Mouse (Mus musculus) liver, postnatal 0 days (tissue): Measurements from ENCODE around the gene Igfbpl1. TPM values are rescaled to one million over a fixed set of nuclear protein-coding genes. Genes with fewer than 3 reads are reported as not detected.

Source experiments
- ATAC-seq: fragments of 200-750 bp; cut with Nextera tagmentation; 2 replicates; pipeline ENCODE4 v1.8.0; 2017; ENCODE audit warnings: mild to moderate bottlenecking, moderate library complexity
- DNase-seq: peaks from one replicate; pipeline ENCODE4 v3.0.0-alpha.2; 2016
- H3K27ac ChIP-seq: fragments of 300-500 bp; sonication (generic); 2 replicates; pipeline ENCODE4 v1.5.1; 2014; ENCODE audit warnings: antibody characterized with exemption, moderate library complexity, mild to moderate bottlenecking, low read depth
- H3K27me3 ChIP-seq: fragments of 300-500 bp; sonication (generic); 2 replicates; pipeline ENCODE4 v1.6.1; 2014; ENCODE audit warnings: low read length, control low read depth, mixed read lengths; ENCODE audit not compliant: insufficient read depth
- H3K36me3 ChIP-seq: fragments of 300-500 bp; sonication (generic); replicated peaks from 2 replicates; pipeline ENCODE4 v1.6.1; 2014; ENCODE audit warnings: mild to moderate bottlenecking, control low read depth, low read length, moderate library complexity, mixed read lengths; ENCODE audit not compliant: insufficient read depth
- H3K4me1 ChIP-seq: fragments of 300-500 bp; sonication (generic); 2 replicates; pipeline ENCODE4 v1.6.1; 2014; ENCODE audit warnings: antibody characterized with exemption, mild to moderate bottlenecking, control low read depth; ENCODE audit not compliant: insufficient read depth
- H3K4me2 ChIP-seq: fragments of 300-500 bp; sonication (generic); 2 replicates; pipeline ENCODE4 v1.6.1; 2014; ENCODE audit warnings: low read depth, mild to moderate bottlenecking, low read length, moderate library complexity, mixed read lengths
- H3K4me3 ChIP-seq: fragments of 300-500 bp; sonication (generic); 2 replicates; pipeline ENCODE4 v1.5.1; 2014; ENCODE audit warnings: low read depth, low read length
- H3K9ac ChIP-seq: fragments of 300-500 bp; sonication (generic); replicated peaks from 2 replicates; pipeline ENCODE4 v1.6.1; 2014; ENCODE audit warnings: mild to moderate bottlenecking, moderate library complexity
- H3K9me3 ChIP-seq: fragments of 300-500 bp; sonication (generic); 2 replicates; pipeline ENCODE4 v1.6.1; 2016; ENCODE audit warnings: mild to moderate bottlenecking, control low read depth, low read length, mixed read lengths
- CTCF ChIP-seq: sonication (generic); IDR thresholded peaks from 2 replicates; pipeline ENCODE4 v1.5.1; 2016; ENCODE audit warnings: antibody characterized with exemption, low read depth
- EP300 ChIP-seq: IDR thresholded peaks from 2 replicates; pipeline ENCODE4 v1.6.1; 2016; ENCODE audit warnings: antibody characterized with exemption, low read depth, mild to moderate bottlenecking
- WGBS: fragments of 180-500 bp; shearing (Covaris S2); extraction: QIAGEN DNeasy Blood & Tissue Kit; methylation state at CpG from one replicate; pipeline ENCODE4 v1.1.7; 2014; ENCODE audit not compliant: insufficient replicate concordance; 5-methylcytosine and 5-hydroxymethylcytosine counted together
- polyA plus RNA-seq: library from polyadenylated mRNA; unstranded; fragments of >200 nt; fragmentation: Nextera tagmentation; extraction: Ambion mirVana; gene quantifications from 2 replicates; pipeline ENCODE4 v1.2.1, GENCODE M21; 2015

The Igfbpl1 gene
- polyA plus RNA-seq, 1 experiment from 2014 or later = not detected

DNA sequence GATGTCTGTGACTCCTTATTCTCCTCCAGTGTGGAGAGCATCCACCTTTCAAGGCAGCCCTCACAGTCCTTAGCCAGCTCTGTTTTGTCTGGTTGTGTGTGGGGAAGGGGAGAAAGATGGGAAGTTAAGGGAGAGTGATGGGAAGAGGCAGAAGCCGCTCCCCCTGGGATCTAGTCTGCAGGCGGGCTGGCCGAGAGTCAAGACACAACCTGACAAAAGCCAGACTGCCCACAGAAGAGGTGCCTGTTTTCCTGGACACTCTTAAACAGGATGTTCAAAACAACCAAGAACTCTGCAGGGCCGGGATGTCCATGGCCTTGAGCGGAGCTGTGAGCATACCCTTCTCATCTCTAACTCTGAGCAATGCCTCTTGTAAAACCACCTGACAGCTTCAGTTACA, 30.0 kb downstream of the Igfbpl1 start:
- no peak for TF ChIP-seq CTCF
- no peak for TF ChIP-seq EP300
- ATAC-seq (no peak), DNase-seq (no peak)
- WGBS = 66% methylated on average over 5 of the region's 5 CpGs
- Histone ChIP-seq H3K9ac (no peak overlapping the region), H3K9me3 (no peaks in the 10 kb centered on the region), H3K36me3 (no peaks in the 10 kb centered on the region), H3K4me1 (peaks cover 9% of the 10 kb centered on the region), H3K4me2 (no peak overlapping the region), H3K27me3 (no peaks in the 10 kb centered on the region), H3K4me3 (no peak overlapping the region), H3K27ac (no peak overlapping the region)

DNA sequence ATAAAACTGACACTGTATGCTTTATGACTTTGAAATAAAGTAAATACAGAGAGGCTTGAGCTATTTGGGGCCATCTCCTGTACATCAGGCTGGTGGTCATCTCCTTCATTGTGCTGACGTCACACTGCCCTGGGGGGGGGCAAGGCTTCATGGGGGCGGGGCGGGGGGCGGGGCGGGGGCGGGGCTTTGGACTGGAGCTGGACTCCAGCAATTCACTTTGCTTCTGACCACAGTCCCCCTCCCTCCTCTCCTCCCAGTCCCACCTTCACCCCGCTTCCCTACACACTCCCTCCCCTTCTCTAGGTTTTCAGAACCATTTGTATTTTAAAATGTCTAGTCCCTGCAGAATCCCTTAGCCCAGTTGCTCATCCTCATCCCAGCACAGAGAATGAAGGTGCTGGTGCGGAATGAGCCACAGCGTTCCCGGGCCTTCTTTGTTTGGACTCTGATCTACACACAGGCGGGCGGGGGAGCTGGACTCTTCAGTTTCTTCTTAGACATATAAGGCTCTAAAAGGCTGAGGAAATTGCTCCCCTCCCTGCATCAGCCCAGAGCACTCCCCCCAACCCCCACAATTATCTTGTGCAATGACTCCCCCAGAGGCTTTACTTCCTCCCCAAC, 31.4 kb downstream of the Igfbpl1 start:
- DNase-seq = peak; percentile 64
- Histone ChIP-seq H3K9me3 (no peaks in the 10 kb centered on the region), H3K4me3 (peak overlapping the region; percentile 36), H3K36me3 (no peaks in the 10 kb centered on the region), H3K4me2 (peak overlapping the region; percentile 70), H3K4me1 (peaks cover 10% of the 10 kb centered on the region), H3K27ac (peak overlapping the region; percentile 69), H3K9ac (no peak overlapping the region), H3K27me3 (no peaks in the 10 kb centered on the region)
- 3% methylated on average over 12 of the region's 12 CpGs for WGBS
- TF ChIP-seq EP300 = no peak
- TF ChIP-seq CTCF = no peak
- ATAC-seq = peak; percentile 43

- DNase-seq = no peak
- Histone ChIP-seq H3K9ac (no peak overlapping the region), H3K9me3 (no peaks in the 10 kb centered on the region), H3K27me3 (no peaks in the 10 kb centered on the region), H3K4me2 (0 out of 2 replicates have a peak overlapping the region, but pooled peaks have one; percentile 18), H3K27ac (peak overlapping the region; percentile 76), H3K36me3 (no peaks in the 10 kb centered on the region), H3K4me3 (no peak overlapping the region), H3K4me1 (peaks cover 33% of the 10 kb centered on the region)
- no peak for TF ChIP-seq CTCF
- no peak for TF ChIP-seq EP300
- ATAC-seq = peak; percentile 16; the same call in 1 of the 2 replicates
- 53% methylated on average over 2 of the region's 2 CpGs for WGBS
These were observed 36.7 kb downstream of the Igfbpl1 start for GRCm38 (mm10) chr4:45790018-45790417.

GRCm38 (mm10) chr4:45789263-45789958, 37.3 kb downstream of the Igfbpl1 start:
- TF ChIP-seq CTCF = no peak
- peak; percentile 81 for TF ChIP-seq EP300
- H3K27me3 ChIP-seq = no peaks in the 10 kb centered on the region
- H3K9me3 ChIP-seq = no peaks in the 10 kb centered on the region
- no peak overlapping the region for H3K9ac ChIP-seq
- no peaks in the 10 kb centered on the region for H3K36me3 ChIP-seq
- 35% methylated on average over 13 of the region's 13 CpGs for WGBS
- 0 out of 2 replicates have a peak overlapping the region, but pooled peaks have one; percentile 18 for H3K4me2 ChIP-seq
- peak overlapping the region; percentile 76 for H3K27ac ChIP-seq
- DNase-seq (peak; percentile 69), ATAC-seq (peak; percentile 89)
- peaks cover 33% of the 10 kb centered on the region for H3K4me1 ChIP-seq
- H3K4me3 ChIP-seq = no peak overlapping the region

- DNase-seq (no peak), ATAC-seq (no peak)
- H3K27ac ChIP-seq = peak overlapping the region; percentile 76
- H3K4me3 ChIP-seq = no peak overlapping the region
- peaks cover 33% of the 10 kb centered on the region for H3K4me1 ChIP-seq
- H3K4me2 ChIP-seq = peak overlapping the region; percentile 1; the same call in 1 of the 2 replicates
- H3K9me3 ChIP-seq = no peaks in the 10 kb centered on the region
- WGBS = 55% methylated on average over 13 of the region's 13 CpGs
- no peak for TF ChIP-seq EP300
- TF ChIP-seq CTCF = no peak
- H3K27me3 ChIP-seq = no peaks in the 10 kb centered on the region
- H3K36me3 ChIP-seq = no peaks in the 10 kb centered on the region
- no peak overlapping the region for H3K9ac ChIP-seq
These were observed 38.2 kb downstream of the Igfbpl1 start for GRCm38 (mm10) chr4:45788446-45789081.

GRCm38 (mm10) chr4:45786674-45787073, 40.0 kb downstream of the Igfbpl1 start:
- Histone ChIP-seq H3K9ac (no peak overlapping the region), H3K36me3 (no peaks in the 10 kb centered on the region), H3K4me3 (no peak overlapping the region), H3K9me3 (no peaks in the 10 kb centered on the region), H3K27ac (no peak overlapping the region), H3K4me1 (peaks cover 33% of the 10 kb centered on the region), H3K4me2 (no peak overlapping the region), H3K27me3 (no peaks in the 10 kb centered on the region)
- no peak for DNase-seq
- no peak for ATAC-seq
- no peak for TF ChIP-seq EP300
- peak; percentile 37 for TF ChIP-seq CTCF
- 58% methylated on average over 4 of the region's 4 CpGs for WGBS
